Mouse (Mus musculus): Measurements from ENCODE around the gene Zgpat.

DNA sequence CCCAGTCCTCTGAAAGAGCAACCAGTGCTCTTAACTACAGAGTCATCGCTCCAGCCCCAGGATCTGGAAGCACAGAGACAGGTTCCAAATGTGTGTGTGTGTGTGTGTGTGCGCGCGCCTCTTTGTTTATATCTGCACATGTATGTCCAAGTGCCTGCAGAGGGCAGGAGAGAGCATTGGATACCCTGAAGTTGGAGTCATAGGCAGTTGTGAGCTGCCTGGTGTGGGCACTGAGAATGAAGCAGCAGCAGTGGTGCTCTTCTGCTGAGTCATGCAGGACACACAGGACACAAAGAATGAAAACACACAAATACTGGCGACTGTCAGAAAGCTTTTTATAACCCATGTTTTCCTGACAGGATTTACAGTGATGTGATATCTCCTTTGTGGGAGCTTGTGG lies 5.3 kb downstream of the Zgpat start:
- TF ChIP-seq CTCF (IDR thresholded peaks at IDR 0.05; ENCODE audit: borderline replicate concordance, insufficient read depth, low read depth, low read length) (no peak), POLR2A (IDR thresholded peaks at IDR 0.05; ENCODE audit: borderline replicate concordance, insufficient read depth, low read length) (no peak)

All from cerebellum, adult 2 months (tissue).